Mouse (Mus musculus): ENCODE measurements around the gene Drd5.

Gene Drd5

DNA sequence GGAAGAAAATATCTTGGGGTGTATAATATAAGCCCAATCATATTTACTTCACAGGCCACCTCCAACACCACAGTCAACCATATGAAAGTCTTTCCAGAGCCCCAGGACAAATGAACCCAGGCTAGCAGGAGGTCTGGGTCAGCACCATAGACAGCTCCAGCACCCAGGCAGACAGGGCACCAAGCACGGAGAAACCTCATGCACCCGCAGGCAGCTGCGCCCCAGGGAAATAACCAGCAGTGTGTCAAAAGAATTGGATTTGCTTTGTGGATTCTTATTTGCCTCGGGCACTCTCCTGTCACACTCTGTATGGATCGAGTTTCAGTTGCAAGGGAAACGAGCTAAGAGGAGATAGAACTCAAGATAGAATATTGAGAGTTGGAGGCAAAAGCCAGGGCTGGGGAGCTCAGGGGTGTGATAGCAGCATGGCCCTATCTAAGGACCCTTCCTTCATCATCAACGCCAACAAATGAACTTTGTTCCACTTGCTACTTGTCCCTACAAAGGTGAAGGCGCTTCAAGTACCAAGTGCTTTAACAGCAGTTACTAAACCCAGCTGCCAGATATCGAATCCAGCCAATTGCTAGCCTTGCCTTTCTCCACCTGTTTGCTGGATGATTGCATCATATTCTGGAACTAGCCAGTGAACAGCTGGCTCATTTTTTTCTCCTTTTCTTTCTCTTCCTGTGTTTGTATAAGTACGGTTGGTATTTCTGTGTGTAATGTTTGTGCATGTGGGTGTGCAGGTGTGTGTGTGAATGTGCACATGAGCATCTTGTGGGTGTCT, 27.7 kb downstream of the Drd5 start:
- in situ Hi-C loops (cut with MboI; ENCODE audit: unreplicated experiment in 2 of 2), result no loop called here

DNA sequence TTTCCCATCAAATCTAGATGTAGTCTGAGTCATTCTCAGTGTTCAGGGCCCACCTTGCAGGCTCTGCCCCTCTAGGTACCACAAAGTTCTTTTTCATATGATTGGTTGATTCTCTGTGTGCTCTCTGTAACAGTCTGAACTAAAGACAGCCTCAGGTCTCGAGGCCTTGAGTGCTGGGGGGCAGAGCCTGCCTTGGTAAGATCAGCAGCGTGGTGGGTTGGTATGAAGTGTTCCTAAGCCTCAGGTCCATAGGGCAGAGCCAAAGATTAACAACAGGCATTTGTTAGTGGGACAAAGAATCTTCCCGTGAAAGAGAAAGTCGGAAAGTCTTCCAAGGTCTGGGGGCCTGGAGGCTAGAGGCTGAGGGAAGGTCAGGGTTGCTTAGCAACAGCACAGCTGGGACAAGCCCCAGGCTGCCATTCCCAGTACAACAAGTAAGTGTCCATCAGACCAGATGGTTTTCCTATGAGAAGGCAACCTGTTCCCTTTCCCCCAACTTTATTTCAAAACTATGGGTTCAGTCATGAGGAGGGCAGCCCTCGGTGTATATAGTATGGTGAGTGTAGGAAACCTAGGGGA, 31.3 kb downstream of the Drd5 start:
- in situ Hi-C loops (cut with MboI; ENCODE audit: unreplicated experiment in 2 of 2), result no loop called here

DNA sequence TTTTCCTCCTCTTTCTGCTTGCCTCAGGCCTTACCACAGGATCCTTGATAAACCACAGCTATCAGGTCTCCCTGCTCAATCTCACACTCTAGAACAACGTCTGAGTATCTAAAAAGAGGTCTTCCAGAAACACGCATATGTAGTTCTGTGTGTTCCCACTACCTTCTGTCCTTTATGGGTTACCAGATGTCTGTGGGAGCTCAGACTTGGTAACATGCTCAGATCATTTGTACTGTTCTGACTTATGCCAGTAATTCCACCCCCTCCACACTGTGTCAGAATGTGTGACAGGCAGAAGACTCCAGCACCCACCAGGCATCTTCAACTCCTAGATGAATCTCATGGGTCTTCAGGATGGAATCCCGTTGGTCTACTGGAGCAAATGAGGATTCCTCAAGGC, 37.8 kb downstream of the Drd5 start:
- in situ Hi-C loops (cut with MboI; ENCODE audit: unreplicated experiment in 2 of 2), result no loop called here

DNA sequence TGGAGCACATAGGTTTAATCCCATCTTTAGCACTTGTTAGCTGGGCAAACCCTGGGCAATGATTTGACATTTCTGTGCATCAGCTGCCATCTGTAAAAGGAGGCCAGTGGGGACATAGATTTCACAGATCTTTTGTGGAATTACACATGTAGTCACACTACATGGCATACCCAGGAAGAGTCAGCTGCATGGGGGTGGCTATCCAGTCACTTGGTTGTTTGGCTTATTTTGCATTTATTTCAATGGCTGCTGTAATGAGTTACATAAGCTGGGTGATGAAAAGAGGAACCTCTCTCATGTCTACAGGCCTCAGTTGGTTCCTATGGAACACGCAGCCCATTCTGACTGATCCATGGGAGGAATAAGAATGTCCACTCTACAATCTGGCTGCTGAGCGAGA, 40.5 kb downstream of the Drd5 start:
- in situ Hi-C loops (cut with MboI; ENCODE audit: unreplicated experiment in 2 of 2), result no loop called here

DNA sequence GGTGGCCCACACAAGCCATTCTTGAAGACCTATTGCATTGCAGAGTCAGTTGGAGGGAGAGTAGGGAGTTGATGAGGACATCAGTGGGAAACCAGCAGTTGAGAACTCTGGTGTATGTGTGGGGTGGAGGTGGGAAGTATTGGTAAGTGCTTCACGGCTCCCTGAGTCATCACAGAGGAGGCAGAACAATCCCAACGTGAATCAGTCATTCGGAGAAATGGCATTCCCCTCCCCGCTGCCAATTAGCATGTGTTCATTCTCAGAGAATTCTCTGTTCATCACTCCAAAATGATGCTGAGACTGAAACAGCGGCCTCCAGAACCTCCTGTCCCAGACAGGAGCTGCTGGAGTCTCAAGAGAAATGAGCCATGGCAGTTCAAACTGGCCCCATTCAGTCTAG, 45.2 kb downstream of the Drd5 start:
- in situ Hi-C loops (cut with MboI; ENCODE audit: unreplicated experiment in 2 of 2), result no loop called here

DNA sequence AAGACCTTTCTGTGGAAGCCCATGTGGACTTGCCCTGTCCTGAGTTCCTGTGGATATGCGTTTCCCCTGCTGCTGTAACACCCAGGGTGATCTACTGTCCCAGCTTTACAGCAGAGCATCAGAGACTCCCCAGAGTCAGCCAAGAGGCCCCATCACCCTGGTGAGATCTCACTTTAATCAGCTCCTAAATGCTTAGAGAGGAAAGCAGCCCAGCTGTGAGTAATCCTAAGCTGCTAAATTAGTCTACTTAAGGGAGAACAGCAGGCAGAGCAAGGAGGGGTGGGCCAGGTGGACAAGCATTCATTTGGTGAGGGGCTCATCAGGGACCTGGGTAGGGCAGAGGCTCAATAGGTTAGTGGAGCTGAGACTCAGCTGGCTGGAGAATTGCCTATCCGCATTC, 46.4 kb downstream of the Drd5 start:
- in situ Hi-C loops (cut with MboI; ENCODE audit: unreplicated experiment in 2 of 2), result no loop called here

DNA sequence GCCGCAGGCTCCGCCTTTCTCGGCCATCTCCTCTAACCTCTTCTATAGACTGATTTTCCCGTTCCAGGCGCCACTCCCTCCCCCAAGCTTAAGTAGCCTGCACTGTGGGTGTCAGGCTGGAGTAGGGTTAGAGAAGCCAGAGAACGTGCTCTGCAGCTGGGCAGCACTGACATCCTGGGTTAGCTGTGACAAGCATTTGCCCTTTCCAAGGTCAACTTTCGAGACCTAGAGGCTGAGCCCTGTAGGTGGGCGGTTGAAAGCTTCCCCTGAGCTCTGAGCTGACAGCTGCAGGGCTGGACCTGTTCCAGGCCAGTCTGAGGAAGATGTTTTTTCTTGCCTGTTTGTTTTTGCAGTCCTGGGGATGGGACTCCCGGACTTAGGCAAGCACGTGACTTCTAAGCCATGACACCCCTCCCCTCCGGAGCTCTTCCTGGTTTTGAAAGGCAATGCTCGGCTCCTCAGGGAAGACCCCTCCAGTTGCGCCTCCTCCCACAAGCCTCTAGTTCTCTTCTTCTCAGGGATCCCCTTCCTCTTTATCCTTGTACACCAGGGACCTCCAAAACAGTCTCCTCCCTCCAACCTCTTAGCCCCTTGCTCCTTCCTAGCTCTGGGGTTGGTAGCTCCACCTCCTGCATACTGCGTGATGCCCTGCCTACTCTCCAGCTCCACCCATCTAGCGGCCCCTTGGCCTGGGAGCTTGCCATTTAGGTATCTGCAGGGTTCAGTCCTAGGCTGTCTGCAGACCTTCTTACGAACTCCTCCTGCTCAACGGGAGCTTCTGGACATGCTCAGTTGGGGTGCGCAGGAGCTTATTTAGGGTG, 47.7 kb downstream of the Drd5 start:
- in situ Hi-C loops (cut with MboI; ENCODE audit: unreplicated experiment in 2 of 2), result no loop called here

DNA sequence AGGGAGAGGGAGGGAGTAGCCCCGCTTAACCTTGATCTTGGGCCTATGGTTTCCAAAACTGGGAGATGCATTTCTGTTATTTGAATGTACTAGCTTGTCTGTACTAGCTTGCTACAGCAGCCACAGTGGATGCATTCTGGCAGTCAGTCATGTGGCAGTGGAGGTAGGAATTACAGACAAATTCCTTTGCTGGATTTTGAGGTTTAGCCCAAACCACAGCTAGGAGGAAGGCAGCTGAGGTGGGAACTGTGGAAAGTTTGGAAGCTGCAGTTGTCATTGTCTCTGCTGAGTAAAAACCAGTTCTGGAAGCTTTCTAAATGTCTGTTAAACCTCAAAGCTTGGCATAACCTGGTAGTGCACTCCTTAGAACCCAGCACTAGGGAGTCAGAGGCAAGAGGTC, 52.1 kb downstream of the Drd5 start:
- in situ Hi-C loops (cut with MboI; ENCODE audit: unreplicated experiment in 2 of 2), result no loop called here

All from v-Abl transformed pro-B cells (cell line).